Mouse (Mus musculus) liver, embryonic 12.5 days (tissue): Measurements from ENCODE around the gene Zfp277. TPM values are rescaled to one million over a fixed set of nuclear protein-coding genes. Genes with fewer than 3 reads are reported as not detected.

ENCODE experiments used
- ATAC-seq: fragments of 200-750 bp; cut with Nextera tagmentation; 2 replicates; pipeline ENCODE4 v1.8.0; 2017; ENCODE audit warnings: moderate number of reproducible peaks, mild to moderate bottlenecking, moderate library complexity
- H3K27ac ChIP-seq: fragments of 300-500 bp; sonication (generic); 2 replicates; pipeline ENCODE4 v1.5.1; 2016; ENCODE audit warnings: mild to moderate bottlenecking
- H3K27me3 ChIP-seq: fragments of 300-500 bp; sonication (generic); replicated peaks from 2 replicates; pipeline ENCODE4 v1.6.1; 2016; ENCODE audit warnings: mild to moderate bottlenecking, moderate library complexity
- H3K36me3 ChIP-seq: fragments of 300-500 bp; sonication (generic); 2 replicates; pipeline ENCODE4 v1.6.1; 2016; ENCODE audit warnings: mild to moderate bottlenecking, moderate library complexity
- H3K4me1 ChIP-seq: fragments of 300-500 bp; sonication (generic); 2 replicates; pipeline ENCODE4 v1.6.1; 2016
- H3K4me2 ChIP-seq: fragments of 300-500 bp; sonication (generic); 2 replicates; pipeline ENCODE4 v1.6.1; 2016; ENCODE audit warnings: mild to moderate bottlenecking, moderate library complexity
- H3K4me3 ChIP-seq: fragments of 300-500 bp; sonication (generic); 2 replicates; pipeline ENCODE4 v1.5.1; 2016; ENCODE audit warnings: mild to moderate bottlenecking, moderate library complexity
- H3K9ac ChIP-seq: fragments of 300-500 bp; sonication (generic); 2 replicates; pipeline ENCODE4 v1.6.1; 2016; ENCODE audit warnings: mild to moderate bottlenecking, moderate library complexity
- H3K9me3 ChIP-seq: fragments of 300-500 bp; sonication (generic); replicated peaks from 2 replicates; pipeline ENCODE4 v1.6.1; 2016; ENCODE audit warnings: mild to moderate bottlenecking, moderate library complexity
- WGBS: fragments of 180-500 bp; shearing (Covaris S2); methylation state at CpG from one replicate; pipeline ENCODE4 v1.1.7; 2016; ENCODE audit not compliant: insufficient replicate concordance; 5-methylcytosine and 5-hydroxymethylcytosine counted together
- polyA plus RNA-seq: library from polyadenylated mRNA; unstranded; fragments of >200 nt; fragmentation: Nextera tagmentation; extraction: Ambion mirVana; gene quantifications from 2 replicates; pipeline ENCODE4 v1.2.1, GENCODE M21; 2016

Gene Zfp277
- polyA plus RNA-seq, 1 experiment from 2014 or later, result 12.1 TPM

DNA sequence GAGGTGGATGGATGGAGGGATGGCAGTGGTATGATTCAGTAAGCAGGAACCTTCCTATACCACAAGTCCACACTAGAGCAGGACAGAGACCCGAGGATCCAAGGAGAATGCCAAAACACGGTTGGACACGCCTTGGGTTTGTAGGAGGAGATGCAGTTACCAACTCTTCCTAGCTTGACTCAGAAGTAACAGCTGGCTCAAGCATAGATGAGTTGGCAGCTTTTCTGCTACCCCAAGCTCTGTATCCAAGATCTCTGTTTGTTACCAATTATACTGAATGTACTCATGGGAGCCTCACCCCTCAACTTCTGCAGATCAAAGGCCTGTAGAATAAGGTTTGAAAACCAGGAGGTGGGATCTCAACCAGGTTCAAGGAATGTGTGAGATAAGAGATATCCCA is 114.2 kb downstream of the Zfp277 start:
- no peak overlapping the region for H3K4me3 ChIP-seq
- H3K9me3 ChIP-seq, result no peaks in the 10 kb centered on the region
- H3K4me1 ChIP-seq, result no peaks in the 10 kb centered on the region
- H3K27ac ChIP-seq, result no peak overlapping the region
- 0 out of 2 replicates have a peak, but pooled peaks cover 3% of the 10 kb centered on the region for H3K36me3 ChIP-seq
- WGBS, result 80% methylated on average over 3 of the region's 3 CpGs
- ATAC-seq, result no peak
- H3K9ac ChIP-seq, result no peak overlapping the region
- no peaks in the 10 kb centered on the region for H3K27me3 ChIP-seq
- no peak overlapping the region for H3K4me2 ChIP-seq

DNA sequence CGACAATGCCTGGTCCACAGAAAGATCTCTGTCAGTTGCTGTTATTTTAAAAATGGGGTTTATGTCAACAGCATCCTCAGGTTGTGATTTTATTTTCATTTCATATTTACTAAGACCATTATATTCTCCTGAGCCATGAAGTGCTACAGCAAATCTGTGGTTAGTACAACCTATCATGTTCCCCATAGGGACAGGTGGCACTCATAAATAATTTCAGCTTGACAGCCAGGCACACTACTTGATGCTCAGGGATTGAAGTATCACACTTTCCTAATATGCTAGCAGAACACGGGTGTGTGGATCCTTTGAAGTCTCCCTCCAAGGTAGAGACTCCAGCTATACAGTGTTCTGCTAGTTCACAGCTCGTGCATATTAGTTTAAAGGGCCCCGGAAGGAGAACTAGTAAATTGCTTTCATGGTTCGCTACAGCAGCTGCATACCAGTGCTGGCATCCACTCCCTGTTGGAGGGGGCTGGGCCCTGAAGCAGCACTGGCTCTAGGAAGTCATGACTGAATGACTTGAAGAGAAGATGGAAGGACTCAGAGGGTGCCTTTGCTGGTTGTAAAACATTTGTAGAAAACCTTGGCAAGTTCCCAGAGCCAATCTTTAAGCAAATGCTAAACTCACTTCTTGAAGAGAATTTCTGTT is 118.6 kb downstream of the Zfp277 start:
- no peak overlapping the region for H3K27ac ChIP-seq
- no peak overlapping the region for H3K4me2 ChIP-seq
- no peaks in the 10 kb centered on the region for H3K9me3 ChIP-seq
- no peak for ATAC-seq
- 0 out of 2 replicates have a peak, but pooled peaks cover under 1% of the 10 kb centered on the region for H3K36me3 ChIP-seq
- H3K4me1 ChIP-seq, result no peaks in the 10 kb centered on the region
- 67% methylated on average over 5 of the region's 5 CpGs for WGBS
- H3K27me3 ChIP-seq, result no peaks in the 10 kb centered on the region
- H3K9ac ChIP-seq, result no peak overlapping the region
- no peak overlapping the region for H3K4me3 ChIP-seq

- Histone ChIP-seq H3K27ac (no peak overlapping the region), H3K4me3 (no peak overlapping the region), H3K4me1 (no peaks in the 10 kb centered on the region), H3K4me2 (no peak overlapping the region), H3K27me3 (no peaks in the 10 kb centered on the region), H3K36me3 (peaks cover 3% of the 10 kb centered on the region; the same call in 1 of the 2 replicates), H3K9me3 (no peaks in the 10 kb centered on the region), H3K9ac (no peak overlapping the region)
- no peak for ATAC-seq
- 72% methylated on average over 5 of the region's 5 CpGs for WGBS
These were observed 120.1 kb downstream of the Zfp277 start for GRCm38 (mm10) chr12:40325582-40325981.

GRCm38 (mm10) chr12:40324819-40325218 is 120.9 kb downstream of the Zfp277 start:
- H3K27ac ChIP-seq, result no peak overlapping the region
- H3K9ac ChIP-seq, result no peak overlapping the region
- no peaks in the 10 kb centered on the region for H3K9me3 ChIP-seq
- no peaks in the 10 kb centered on the region for H3K4me1 ChIP-seq
- 79% methylated on average over 5 of the region's 5 CpGs for WGBS
- H3K4me3 ChIP-seq, result no peak overlapping the region
- H3K4me2 ChIP-seq, result no peak overlapping the region
- H3K36me3 ChIP-seq, result peaks cover 3% of the 10 kb centered on the region; the same call in 1 of the 2 replicates
- no peak for ATAC-seq
- H3K27me3 ChIP-seq, result no peaks in the 10 kb centered on the region

- H3K27me3 ChIP-seq, result no peaks in the 10 kb centered on the region
- H3K27ac ChIP-seq, result no peak overlapping the region
- 71% methylated on average over 2 of the region's 2 CpGs for WGBS
- no peak overlapping the region for H3K4me2 ChIP-seq
- H3K4me3 ChIP-seq, result no peak overlapping the region
- no peak for ATAC-seq
- H3K36me3 ChIP-seq, result no peaks in the 10 kb centered on the region
- H3K9ac ChIP-seq, result no peak overlapping the region
- H3K9me3 ChIP-seq, result no peaks in the 10 kb centered on the region
- no peaks in the 10 kb centered on the region for H3K4me1 ChIP-seq
These were observed 130.6 kb downstream of the Zfp277 start for GRCm38 (mm10) chr12:40315146-40315545.

- H3K9ac ChIP-seq, result no peak overlapping the region
- no peak for ATAC-seq
- H3K27ac ChIP-seq, result no peak overlapping the region
- H3K36me3 ChIP-seq, result no peaks in the 10 kb centered on the region
- 72% methylated on average over 6 of the region's 6 CpGs for WGBS
- no peaks in the 10 kb centered on the region for H3K27me3 ChIP-seq
- no peak overlapping the region for H3K4me2 ChIP-seq
- H3K4me3 ChIP-seq, result no peak overlapping the region
- H3K4me1 ChIP-seq, result no peaks in the 10 kb centered on the region
- H3K9me3 ChIP-seq, result no peaks in the 10 kb centered on the region
These were observed 141.7 kb downstream of the Zfp277 start for GRCm38 (mm10) chr12:40303960-40304359.

GRCm38 (mm10) chr12:40298636-40299035 is 147.1 kb downstream of the Zfp277 start:
- Histone ChIP-seq H3K9me3 (no peaks in the 10 kb centered on the region), H3K4me3 (no peak overlapping the region), H3K36me3 (no peaks in the 10 kb centered on the region), H3K27ac (no peak overlapping the region), H3K9ac (no peak overlapping the region), H3K27me3 (no peaks in the 10 kb centered on the region), H3K4me1 (no peaks in the 10 kb centered on the region), H3K4me2 (no peak overlapping the region)
- 45% methylated on average over 3 of the region's 3 CpGs for WGBS
- no peak for ATAC-seq

DNA sequence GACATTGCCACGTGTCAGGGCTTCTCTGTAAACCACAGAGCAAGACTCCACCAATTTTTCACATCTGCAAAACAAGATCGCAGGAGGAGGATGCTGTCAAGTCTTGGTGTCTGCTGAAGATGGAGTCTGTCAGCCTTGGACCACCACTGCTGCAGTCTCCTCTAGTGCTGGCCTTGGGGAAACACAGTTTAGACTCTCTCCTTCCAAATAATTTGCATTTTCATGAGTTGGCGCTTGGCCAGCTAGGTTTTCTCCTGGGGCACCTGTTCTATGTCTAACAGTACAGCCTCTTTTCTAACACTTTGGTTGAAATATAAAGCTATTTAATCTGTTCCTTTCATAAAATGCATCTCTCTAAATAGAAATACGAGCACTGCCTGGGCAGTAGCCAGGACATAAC is 159.2 kb downstream of the Zfp277 start:
- no peak overlapping the region for H3K4me2 ChIP-seq
- H3K27ac ChIP-seq, result no peak overlapping the region
- ATAC-seq, result no peak
- no peak overlapping the region for H3K4me3 ChIP-seq
- no peak overlapping the region for H3K9ac ChIP-seq
- H3K9me3 ChIP-seq, result 0 out of 2 replicates have a peak, but pooled peaks cover 9% of the 10 kb centered on the region
- no peaks in the 10 kb centered on the region for H3K27me3 ChIP-seq
- H3K4me1 ChIP-seq, result no peaks in the 10 kb centered on the region
- 59% methylated on average over 4 of the region's 4 CpGs for WGBS
- H3K36me3 ChIP-seq, result no peaks in the 10 kb centered on the region

GRCm38 (mm10) chr12:40280596-40281325 is 164.9 kb downstream of the Zfp277 start:
- Histone ChIP-seq H3K36me3 (no peaks in the 10 kb centered on the region), H3K9ac (no peak overlapping the region), H3K27ac (no peak overlapping the region), H3K4me3 (no peak overlapping the region), H3K4me1 (no peaks in the 10 kb centered on the region), H3K9me3 (no peaks in the 10 kb centered on the region), H3K27me3 (no peaks in the 10 kb centered on the region), H3K4me2 (no peak overlapping the region)
- no peak for ATAC-seq
- WGBS, result 74% methylated on average over 4 of the region's 4 CpGs

DNA sequence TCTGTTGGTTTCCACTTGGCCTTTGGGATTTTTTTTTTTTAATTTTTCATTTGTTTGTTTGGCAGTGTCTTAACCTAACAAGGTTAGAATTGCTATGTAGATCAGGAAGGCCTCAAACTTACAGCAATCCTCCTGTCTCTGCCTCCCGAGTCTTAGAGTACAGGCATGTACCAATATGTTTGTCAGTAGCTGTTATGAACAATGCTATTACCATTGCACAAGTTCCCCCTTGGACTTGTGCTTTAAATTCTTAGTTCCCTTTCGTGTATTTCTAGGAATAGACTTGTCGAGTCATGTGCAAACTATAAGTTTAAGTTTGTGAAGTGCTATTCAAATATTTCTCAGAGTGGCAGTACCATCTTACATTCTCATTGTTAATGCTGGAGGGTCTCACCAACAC is 168.1 kb downstream of the Zfp277 start:
- H3K4me3 ChIP-seq, result no peak overlapping the region
- WGBS, result 54% methylated on average over 3 of the region's 3 CpGs
- no peaks in the 10 kb centered on the region for H3K36me3 ChIP-seq
- no peak overlapping the region for H3K27ac ChIP-seq
- H3K4me2 ChIP-seq, result no peak overlapping the region
- H3K9ac ChIP-seq, result no peak overlapping the region
- H3K27me3 ChIP-seq, result no peaks in the 10 kb centered on the region
- ATAC-seq, result no peak
- no peaks in the 10 kb centered on the region for H3K9me3 ChIP-seq
- no peaks in the 10 kb centered on the region for H3K4me1 ChIP-seq

DNA sequence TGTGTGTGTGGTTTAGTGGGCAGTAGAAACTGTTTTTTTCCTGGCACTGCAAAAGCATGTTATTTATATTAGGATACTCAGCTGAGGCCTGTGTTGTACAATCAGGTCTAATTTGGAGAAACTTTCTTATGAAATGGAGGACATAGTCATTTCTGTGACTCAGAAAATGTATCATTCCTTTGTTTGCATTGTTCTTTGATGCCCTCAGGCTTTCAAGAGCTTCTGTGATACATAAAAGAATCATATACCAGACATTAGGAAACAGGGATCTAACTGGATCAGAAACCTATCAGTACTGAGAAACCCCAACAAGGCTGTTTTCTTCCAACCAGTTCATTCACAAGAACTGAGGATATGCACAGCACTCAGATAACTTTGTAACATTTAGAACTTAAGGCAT is 170.8 kb downstream of the Zfp277 start:
- no peaks in the 10 kb centered on the region for H3K9me3 ChIP-seq
- no peak for ATAC-seq
- H3K9ac ChIP-seq, result no peak overlapping the region
- H3K4me2 ChIP-seq, result no peak overlapping the region
- no peak overlapping the region for H3K4me3 ChIP-seq
- no peaks in the 10 kb centered on the region for H3K27me3 ChIP-seq
- no peak overlapping the region for H3K27ac ChIP-seq
- no peaks in the 10 kb centered on the region for H3K36me3 ChIP-seq
- H3K4me1 ChIP-seq, result no peaks in the 10 kb centered on the region

DNA sequence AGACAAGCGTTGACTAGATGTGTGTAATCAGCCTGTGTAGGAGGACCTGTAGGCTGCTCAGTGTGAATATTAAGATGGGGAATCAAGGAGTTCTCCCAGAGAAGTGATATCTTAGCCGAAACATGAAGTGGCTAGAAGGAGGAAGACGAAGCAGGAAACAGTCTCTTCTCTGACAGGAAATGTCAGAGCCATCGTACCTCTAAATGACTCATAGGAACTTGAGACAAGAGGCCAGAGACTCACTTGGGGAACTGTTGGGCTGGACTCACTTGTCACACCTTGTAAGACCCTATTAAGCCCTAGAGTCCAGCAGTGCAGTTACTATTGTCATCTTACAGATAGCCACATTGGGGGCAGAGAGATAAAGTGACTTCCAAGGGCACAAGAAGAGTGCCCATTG is 172.4 kb downstream of the Zfp277 start:
- no peak overlapping the region for H3K27ac ChIP-seq
- H3K4me1 ChIP-seq, result no peaks in the 10 kb centered on the region
- H3K4me2 ChIP-seq, result no peak overlapping the region
- H3K27me3 ChIP-seq, result no peaks in the 10 kb centered on the region
- WGBS, result 26% methylated on average over 4 of the region's 4 CpGs
- H3K36me3 ChIP-seq, result no peaks in the 10 kb centered on the region
- H3K4me3 ChIP-seq, result no peak overlapping the region
- H3K9ac ChIP-seq, result no peak overlapping the region
- no peaks in the 10 kb centered on the region for H3K9me3 ChIP-seq
- ATAC-seq, result no peak
